Mouse (Mus musculus): ENCODE measurements at regions not wholly inside any gene's neighbourhood (a gene's known extent, or its start where the extent isn't known, plus 50 kb on each side); places are given as distances from the start of the nearest gene placed in this dataset.

- Histone ChIP-seq H3K9ac (ENCODE audit: low read depth, low read length) (no peak overlapping the region), H3K27ac (no peak overlapping the region), H3K79me2 (replicated peaks; ENCODE audit: control insufficient read depth, insufficient read depth, low read length) (no peaks in the 10 kb centered on the region), H3K4me1 (ENCODE audit: control insufficient read depth, insufficient read depth, low read length) (no peaks in the 10 kb centered on the region), H3K27me3 (ENCODE audit: control insufficient read depth, insufficient read depth, low read length) (no peaks in the 10 kb centered on the region), H3K36me3 (ENCODE audit: control insufficient read depth, insufficient read depth, low read length) (no peaks in the 10 kb centered on the region), H3K4me3 (no peak overlapping the region)
- TF ChIP-seq CTCF (IDR thresholded peaks at IDR 0.05): peak; percentile 52
- no peak for TF ChIP-seq POLR2A (IDR thresholded peaks at IDR 0.05; ENCODE audit: insufficient read depth, low read depth, low read length)
- intact Hi-C loops (cut with DNase I): loop anchor here (5.0 kb wide), 1 partner anchor 342 kb away; no protein-coding TSS in a partner anchor
- DNase-seq: no peak
- WGBS: 22% methylated on average over 2 of the region's 2 CpGs
Observed at GRCm38 (mm10) chr13:75204417-75204816, 114.8 kb downstream of the Pcsk1 start.

DNA sequence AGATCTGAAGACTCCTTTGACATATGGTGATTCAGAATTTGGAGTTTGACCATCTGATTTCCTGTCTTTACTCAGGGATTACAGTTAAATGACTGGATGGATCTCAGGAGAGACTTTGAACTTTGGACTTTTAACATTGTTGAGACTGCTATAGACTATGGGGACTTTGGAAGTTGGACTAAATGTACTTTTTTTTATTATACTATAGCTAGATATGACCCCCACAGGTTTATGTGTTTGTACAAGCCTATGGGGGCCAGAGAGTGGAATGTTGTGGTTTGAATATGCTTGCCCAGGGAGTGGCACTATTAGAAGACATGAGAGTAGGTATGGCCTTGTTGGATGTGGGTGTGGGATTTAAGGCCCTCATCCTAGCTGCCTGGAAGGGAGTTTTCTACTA lies 134.3 kb downstream of the Pcsk1 start:
- Histone ChIP-seq H3K4me1 (ENCODE audit: control insufficient read depth, insufficient read depth, low read length) (no peaks in the 10 kb centered on the region), H3K36me3 (ENCODE audit: control insufficient read depth, insufficient read depth, low read length) (no peaks in the 10 kb centered on the region), H3K4me3 (no peak overlapping the region), H3K79me2 (replicated peaks; ENCODE audit: control insufficient read depth, insufficient read depth, low read length) (no peaks in the 10 kb centered on the region), H3K27ac (no peak overlapping the region), H3K9ac (ENCODE audit: low read depth, low read length) (no peak overlapping the region), H3K27me3 (ENCODE audit: control insufficient read depth, insufficient read depth, low read length) (no peaks in the 10 kb centered on the region)
- no peak for TF ChIP-seq EP300 (IDR thresholded peaks at IDR 0.05; ENCODE audit: insufficient read depth, low read depth, low read length)
- TF ChIP-seq CTCF (IDR thresholded peaks at IDR 0.05): no peak
- no peak for TF ChIP-seq POLR2A (IDR thresholded peaks at IDR 0.05; ENCODE audit: insufficient read depth, low read depth, low read length)
- intact Hi-C loops (cut with DNase I): no loop called here
- no peak for DNase-seq

DNA sequence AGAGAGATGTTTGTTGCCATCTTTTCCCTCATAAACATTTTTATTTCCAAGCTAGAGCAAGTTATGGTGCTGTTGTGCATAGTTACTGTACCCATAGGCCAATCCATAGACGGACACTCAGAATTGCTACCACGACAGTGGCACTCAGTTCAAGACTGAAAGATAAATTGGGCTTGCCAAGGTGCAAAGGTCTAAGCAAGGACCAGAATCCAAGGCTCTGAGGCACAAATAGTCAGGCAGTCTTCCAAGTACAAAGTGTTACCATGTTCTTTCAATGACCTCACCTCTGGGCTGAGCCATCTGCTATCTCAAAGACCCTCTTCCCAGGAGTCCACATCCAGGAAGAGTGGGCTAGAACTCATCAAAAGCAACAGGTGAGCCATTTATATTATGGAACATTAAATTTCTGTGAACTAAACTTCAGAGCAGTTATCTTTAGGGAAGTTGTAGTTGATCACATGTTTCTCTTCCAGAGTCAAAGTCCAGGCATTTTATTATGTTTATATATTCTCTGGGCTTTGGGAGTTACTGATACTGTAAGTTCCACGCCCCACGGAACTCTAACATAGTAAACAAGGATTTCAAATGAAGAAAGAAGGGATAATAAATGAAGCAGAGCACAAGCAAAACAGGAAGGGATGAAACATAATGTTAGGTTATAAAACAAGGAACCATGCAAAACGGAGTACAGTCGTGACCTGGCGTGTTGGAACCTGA lies 136.1 kb downstream of the Pcsk1 start:
- no peaks in the 10 kb centered on the region for H3K79me2 ChIP-seq (replicated peaks; ENCODE audit: control insufficient read depth, insufficient read depth, low read length)
- no peak overlapping the region for H3K4me3 ChIP-seq
- no peak overlapping the region for H3K9ac ChIP-seq (ENCODE audit: low read depth, low read length)
- no peak overlapping the region for H3K27ac ChIP-seq
- TF ChIP-seq POLR2A (IDR thresholded peaks at IDR 0.05; ENCODE audit: insufficient read depth, low read depth, low read length) (no peak), EP300 (IDR thresholded peaks at IDR 0.05; ENCODE audit: insufficient read depth, low read depth, low read length) (no peak), CTCF (IDR thresholded peaks at IDR 0.05) (no peak)
- DNase-seq: no peak
- intact Hi-C loops (cut with DNase I): loop anchor here (5.0 kb wide), 1 partner anchor 797 kb away; no protein-coding TSS in a partner anchor
- no peaks in the 10 kb centered on the region for H3K4me1 ChIP-seq (ENCODE audit: control insufficient read depth, insufficient read depth, low read length)
- 74% methylated on average over 7 of the region's 7 CpGs for WGBS
- H3K27me3 ChIP-seq (ENCODE audit: control insufficient read depth, insufficient read depth, low read length): no peaks in the 10 kb centered on the region
- no peaks in the 10 kb centered on the region for H3K36me3 ChIP-seq (ENCODE audit: control insufficient read depth, insufficient read depth, low read length)

DNA sequence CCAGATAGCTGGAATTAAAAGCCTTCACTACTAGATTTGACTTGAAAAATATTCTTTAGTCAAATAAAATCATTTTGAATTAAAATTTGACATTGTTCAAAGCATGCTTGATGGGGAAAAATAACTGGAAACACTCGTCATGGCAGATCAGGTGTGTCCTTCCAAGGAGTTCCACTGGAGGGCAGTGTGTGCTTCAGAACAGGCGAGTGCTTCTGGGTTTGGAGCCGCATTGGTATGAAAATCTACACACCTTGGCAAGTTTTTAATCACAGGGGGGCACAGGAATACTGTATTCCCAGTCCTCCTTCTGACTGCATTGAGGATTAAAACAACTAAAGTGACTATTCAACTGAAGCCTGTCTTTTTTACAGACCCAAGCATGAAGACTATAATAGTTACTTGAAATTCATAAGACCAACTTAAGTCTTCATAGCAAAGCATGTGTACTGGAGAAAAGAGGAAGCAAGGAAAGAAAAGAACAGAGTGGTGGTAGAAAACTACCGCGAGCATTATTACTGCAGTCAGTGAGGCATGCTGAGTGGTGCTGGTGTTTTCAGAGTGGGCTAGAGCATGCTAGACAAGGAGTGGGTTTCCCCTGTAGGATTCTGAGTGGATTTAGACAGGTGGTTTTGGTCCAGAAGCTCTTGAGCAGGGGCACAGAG lies 138.1 kb downstream of the Pcsk1 start:
- Histone ChIP-seq H3K4me3 (no peak overlapping the region), H3K27ac (no peak overlapping the region), H3K9ac (ENCODE audit: low read depth, low read length) (no peak overlapping the region), H3K79me2 (replicated peaks; ENCODE audit: control insufficient read depth, insufficient read depth, low read length) (no peaks in the 10 kb centered on the region), H3K36me3 (ENCODE audit: control insufficient read depth, insufficient read depth, low read length) (no peaks in the 10 kb centered on the region), H3K27me3 (ENCODE audit: control insufficient read depth, insufficient read depth, low read length) (no peaks in the 10 kb centered on the region), H3K4me1 (ENCODE audit: control insufficient read depth, insufficient read depth, low read length) (no peaks in the 10 kb centered on the region)
- intact Hi-C loops (cut with DNase I): loop anchor here (1.0 to 5.0 kb wide), 3 partner anchors 571 to 795 kb away; no protein-coding TSS in a partner anchor
- peak; percentile 17 to 45 for DNase-seq
- 19% methylated on average over 5 of the region's 5 CpGs for WGBS
- peak; percentile 81 for TF ChIP-seq CTCF (IDR thresholded peaks at IDR 0.05)
- no peak for TF ChIP-seq POLR2A (IDR thresholded peaks at IDR 0.05; ENCODE audit: insufficient read depth, low read depth, low read length)
- TF ChIP-seq EP300 (IDR thresholded peaks at IDR 0.05; ENCODE audit: insufficient read depth, low read depth, low read length): peak; percentile 53; the same call in 1 of the 2 replicates

GRCm38 (mm10) chr13:75236424-75236823 lies 146.8 kb downstream of the Pcsk1 start:
- Histone ChIP-seq H3K27ac (no peak overlapping the region), H3K36me3 (ENCODE audit: control insufficient read depth, insufficient read depth, low read length) (no peaks in the 10 kb centered on the region), H3K4me1 (ENCODE audit: control insufficient read depth, insufficient read depth, low read length) (no peaks in the 10 kb centered on the region), H3K4me3 (no peak overlapping the region), H3K27me3 (ENCODE audit: control insufficient read depth, insufficient read depth, low read length) (no peaks in the 10 kb centered on the region), H3K79me2 (replicated peaks; ENCODE audit: control insufficient read depth, insufficient read depth, low read length) (no peaks in the 10 kb centered on the region), H3K9ac (ENCODE audit: low read depth, low read length) (no peak overlapping the region)
- 45% methylated on average over 2 of the region's 2 CpGs for WGBS
- intact Hi-C loops (cut with DNase I): no loop called here
- no peak for TF ChIP-seq CTCF (IDR thresholded peaks at IDR 0.05)
- TF ChIP-seq POLR2A (IDR thresholded peaks at IDR 0.05; ENCODE audit: insufficient read depth, low read depth, low read length): no peak
- TF ChIP-seq EP300 (IDR thresholded peaks at IDR 0.05; ENCODE audit: insufficient read depth, low read depth, low read length): no peak
- DNase-seq: peak; percentile 21 to 30
